Mouse (Mus musculus) left cerebral cortex, postnatal 14 days (tissue): Measurements from ENCODE around the gene Catsper1. TPM values are rescaled to one million over a fixed set of nuclear protein-coding genes. Genes with fewer than 3 reads are reported as not detected.

Experiments used
- DNase-seq, 2 experiments: peaks; one replicate each; pipeline ENCODE4 v3.0.0; 2021 to 2022; ENCODE audit warnings: low spot score in 2 of 2, mixed read lengths in 1 of 2
- intact Hi-C: fragments of 180-260 bp; cut with DNase I; formaldehyde crosslinking; loops from one replicate; pipeline ENCODE4 v1.15.1; 2025
- long read RNA-seq, 2 experiments: library from polyadenylated mRNA; stranded (forward); transcript quantifications; one replicate each; pipeline ENCODE4 v2.0.0; 2021
- total RNA-seq, 2 experiments: library from RNA; stranded (reverse); gene quantifications; 2 replicates each; pipeline ENCODE4 v1.2.3; 2021

The Catsper1 gene
- total RNA-seq, result not detected
- long read RNA-seq, experiment 1, result 0 reads
- long read RNA-seq, experiment 2, result 0 reads

GRCm38 (mm10) chr19:5335441-5335840 is at the start of gene Catsper1:
Catsper1 (plus strand) TSS chr19:5335741.
- intact Hi-C loops, result no loop called here
- no peak for DNase-seq

GRCm38 (mm10) chr19:5294972-5295735 is 40.4 kb upstream of the Catsper1 start, which contains the start of gene Sf3b2:
Sf3b2 (minus strand) TSS chr19:5295455.
- intact Hi-C loops, result no loop called here
- DNase-seq, result peak; percentile 99

DNA sequence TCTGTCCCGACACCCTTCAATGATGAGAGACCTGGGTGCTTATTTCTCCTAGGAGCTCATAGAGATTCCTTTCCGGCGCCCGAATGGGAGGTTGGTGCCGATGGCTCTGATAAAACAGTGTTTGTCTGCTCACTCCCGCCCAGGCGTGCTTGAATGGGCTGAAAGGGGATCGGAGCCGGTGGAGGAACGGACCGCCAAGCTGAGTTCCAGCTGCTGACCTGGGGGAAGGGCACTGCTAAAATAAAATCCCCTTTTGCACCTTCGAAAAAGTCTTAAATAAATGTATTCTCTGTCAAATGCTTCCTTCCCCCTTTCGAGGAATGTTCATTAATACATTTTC is 39.8 kb upstream of the Catsper1 start:
- no peak for DNase-seq
- intact Hi-C loops, result no loop called here

DNA sequence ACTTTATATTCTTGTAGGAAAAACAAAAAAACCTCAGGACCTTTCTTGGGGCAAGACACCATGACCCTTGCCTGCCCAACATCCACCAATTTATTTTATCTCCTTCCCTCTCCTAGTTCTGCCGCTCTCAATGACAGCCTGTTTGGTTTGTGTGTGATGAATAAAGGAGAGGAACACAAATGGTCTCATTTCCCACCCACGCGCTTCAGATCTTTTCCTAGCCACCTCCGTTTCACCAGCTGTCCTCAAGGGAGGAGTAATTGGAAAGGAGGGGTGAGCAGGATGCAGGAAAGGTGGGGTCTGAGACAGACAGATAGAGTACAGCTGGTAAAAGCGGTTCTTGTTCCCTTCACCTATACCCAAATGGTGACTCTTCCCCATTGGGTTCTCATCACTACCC is 38.9 kb upstream of the Catsper1 start:
- peak; percentile 68 to 81 for DNase-seq
- intact Hi-C loops, result no loop called here

DNA sequence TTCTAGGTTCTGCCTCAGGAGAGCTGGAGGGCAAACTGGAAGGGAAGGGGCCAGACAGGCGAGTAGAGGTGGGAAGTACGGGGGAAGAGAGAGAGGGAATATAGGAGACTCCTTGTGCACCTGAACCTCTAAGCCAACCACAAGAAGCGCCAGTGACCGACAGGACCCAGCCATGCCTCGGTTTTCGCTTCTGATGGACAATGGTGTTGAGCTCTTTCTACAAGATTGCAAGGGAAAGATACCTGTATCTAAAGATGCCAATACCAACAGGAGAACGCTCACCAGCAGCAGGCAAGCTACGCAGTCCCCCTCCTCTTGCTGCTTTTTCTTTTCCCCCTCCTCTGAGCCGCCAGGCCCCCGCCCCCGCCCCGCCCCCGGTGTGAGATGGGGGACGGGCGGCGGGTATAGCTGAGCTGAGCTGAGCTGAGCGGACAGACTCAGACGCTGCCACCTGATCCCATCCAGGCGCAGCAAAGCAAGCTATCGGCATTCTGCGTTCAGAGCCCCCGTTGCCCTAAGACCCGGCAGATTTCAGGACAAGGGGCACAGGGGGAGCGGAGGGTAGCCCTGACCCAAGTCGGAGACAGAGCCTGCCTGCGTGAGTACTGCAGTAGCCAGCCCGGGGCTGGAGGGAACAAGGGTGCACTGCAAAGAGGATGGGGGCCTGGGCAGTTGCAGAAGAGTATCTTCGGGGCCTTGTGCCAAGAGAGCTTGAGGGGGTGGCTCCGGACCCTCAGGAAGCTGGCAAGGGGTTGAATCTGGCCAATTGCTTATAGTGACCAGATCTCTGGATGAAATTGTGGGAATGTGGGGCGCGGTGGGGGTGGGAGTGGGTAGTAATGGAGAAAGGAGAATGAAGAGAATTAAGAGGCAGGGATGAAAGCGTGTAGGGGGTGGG is 37.4 kb upstream of the Catsper1 start, which contains the start of gene Gal3st3:
Gene Gal3st3 (plus strand): TSS at position 429 of the 898 bp plus-strand sequence.
- intact Hi-C loops, result no loop called here
- DNase-seq, result peak; percentile 45 to 60

- intact Hi-C loops, result no loop called here
- no peak for DNase-seq
These were observed 35.0 kb upstream of the Catsper1 start for GRCm38 (mm10) chr19:5300588-5300987.

DNA sequence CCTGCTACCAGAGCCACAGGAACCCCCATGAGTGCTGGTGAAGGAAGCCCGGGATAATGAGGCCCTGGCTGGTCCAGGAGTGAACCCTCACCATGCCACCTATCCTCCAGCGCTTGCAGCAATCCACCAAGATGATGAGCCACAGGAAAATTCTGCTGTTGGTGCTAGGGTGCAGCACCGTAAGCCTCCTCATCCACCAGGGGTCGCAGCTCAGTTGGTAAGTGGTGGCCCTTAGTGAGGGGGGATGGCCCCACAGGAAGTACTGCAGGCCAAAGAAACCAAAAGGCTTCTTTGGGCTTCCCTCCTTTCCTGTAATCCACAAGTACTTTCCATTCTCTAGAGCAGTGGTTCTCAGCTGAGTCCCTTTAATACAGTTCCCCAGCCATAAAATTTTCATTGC is 33.1 kb upstream of the Catsper1 start:
- DNase-seq, result peak; percentile 39 to 56
- intact Hi-C loops, result no loop called here

- intact Hi-C loops, result loop anchor here (5.0 kb wide), 1 partner anchor 41 kb away; the partner anchor contains the start of gene Cst6
- DNase-seq, result no peak
These were observed 29.3 kb upstream of the Catsper1 start for GRCm38 (mm10) chr19:5306279-5306678.

DNA sequence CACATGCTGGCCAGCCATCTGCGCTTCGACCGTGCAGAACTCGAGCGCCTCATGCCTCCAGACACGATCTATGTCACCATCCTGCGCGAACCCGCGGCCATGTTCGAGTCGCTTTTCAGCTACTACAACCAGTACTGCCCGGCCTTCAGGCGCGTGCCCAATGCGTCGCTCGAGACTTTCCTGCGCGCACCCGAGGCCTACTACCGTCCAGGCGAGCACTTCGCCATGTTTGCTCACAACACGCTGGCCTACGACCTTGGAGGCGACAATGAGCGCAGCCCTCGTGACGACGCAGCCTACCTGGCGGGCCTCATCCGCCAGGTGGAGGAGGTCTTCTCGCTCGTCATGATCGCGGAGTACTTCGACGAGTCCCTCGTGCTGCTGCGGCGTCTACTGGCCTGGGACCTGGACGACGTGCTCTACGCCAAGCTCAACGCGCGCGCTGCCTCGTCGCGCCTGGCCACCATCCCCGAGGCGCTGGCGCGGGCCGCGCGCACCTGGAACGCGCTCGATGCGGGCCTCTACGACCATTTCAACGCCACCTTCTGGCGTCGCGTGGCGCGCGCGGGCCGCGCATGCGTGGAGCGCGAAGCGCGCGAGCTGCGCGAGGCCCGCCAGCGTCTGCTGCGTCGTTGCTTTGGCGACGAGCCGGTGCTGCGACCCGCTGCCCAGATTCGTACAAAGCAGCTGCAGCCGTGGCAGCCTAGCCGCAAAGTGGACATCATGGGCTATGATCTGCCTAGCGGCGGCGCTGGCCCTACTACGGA is 28.4 kb upstream of the Catsper1 start:
- intact Hi-C loops, result loop anchor here (5.0 kb wide), 1 partner anchor 40 kb away; the partner anchor contains the start of gene Cst6
- no peak for DNase-seq

- intact Hi-C loops, result loop anchor here (5.0 kb wide), 1 partner anchor 38 kb away; the partner anchor contains the start of gene Cst6
- DNase-seq, result no peak
These were observed 26.5 kb upstream of the Catsper1 start for GRCm38 (mm10) chr19:5309025-5309424.

GRCm38 (mm10) chr19:5313189-5313588 is 22.4 kb upstream of the Catsper1 start:
- intact Hi-C loops, result no loop called here
- no peak for DNase-seq

- intact Hi-C loops, result no loop called here
- no peak for DNase-seq
These were observed 11.7 kb upstream of the Catsper1 start for GRCm38 (mm10) chr19:5323801-5324200.

GRCm38 (mm10) chr19:5327970-5328369 is 7.6 kb upstream of the Catsper1 start:
- intact Hi-C loops, result no loop called here
- no peak for DNase-seq

DNA sequence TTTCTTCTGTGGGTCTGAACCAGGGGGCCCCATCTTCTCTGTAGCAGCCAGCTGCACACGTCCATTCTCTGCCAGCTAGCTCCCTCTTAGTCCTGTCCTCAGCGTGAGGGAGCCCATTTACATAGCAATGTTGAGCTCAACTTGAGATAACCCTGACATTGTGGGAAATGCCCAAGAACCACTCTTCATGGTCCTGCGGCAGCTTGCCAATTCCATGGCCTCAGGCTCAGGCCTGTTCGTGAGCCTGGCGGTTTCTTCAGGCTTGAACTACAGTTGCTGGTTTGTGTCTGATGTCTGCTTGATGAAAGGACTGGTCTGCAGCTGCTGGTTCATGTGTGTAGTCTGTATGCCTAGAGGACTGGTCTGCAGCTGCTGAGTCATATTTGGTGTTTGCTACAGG is 800 bp upstream of the Catsper1 start:
- intact Hi-C loops, result no loop called here
- DNase-seq, result peak in 1 of 2 experiments; percentile 13

DNA sequence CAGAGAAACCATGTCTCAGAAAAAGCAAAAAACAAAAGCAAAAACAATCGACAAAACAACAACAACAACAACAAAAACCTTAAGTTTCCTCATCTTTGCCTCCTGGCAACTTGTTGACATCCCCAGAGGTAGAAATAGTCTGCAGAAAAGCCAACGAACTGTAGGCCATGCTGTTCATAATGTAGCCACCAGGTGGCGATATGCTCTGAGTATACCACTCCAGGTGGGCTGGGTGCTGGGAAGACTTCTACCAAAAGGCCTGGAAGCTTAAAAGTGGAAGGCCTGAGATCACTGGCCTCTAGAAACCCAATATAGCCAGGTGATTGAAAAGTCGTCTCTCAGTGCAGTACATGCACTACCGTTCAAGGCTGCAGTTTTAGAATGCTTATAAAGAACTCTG is 2.4 kb downstream of the Catsper1 start:
- peak; percentile 79 to 83 for DNase-seq
- intact Hi-C loops, result no loop called here

DNA sequence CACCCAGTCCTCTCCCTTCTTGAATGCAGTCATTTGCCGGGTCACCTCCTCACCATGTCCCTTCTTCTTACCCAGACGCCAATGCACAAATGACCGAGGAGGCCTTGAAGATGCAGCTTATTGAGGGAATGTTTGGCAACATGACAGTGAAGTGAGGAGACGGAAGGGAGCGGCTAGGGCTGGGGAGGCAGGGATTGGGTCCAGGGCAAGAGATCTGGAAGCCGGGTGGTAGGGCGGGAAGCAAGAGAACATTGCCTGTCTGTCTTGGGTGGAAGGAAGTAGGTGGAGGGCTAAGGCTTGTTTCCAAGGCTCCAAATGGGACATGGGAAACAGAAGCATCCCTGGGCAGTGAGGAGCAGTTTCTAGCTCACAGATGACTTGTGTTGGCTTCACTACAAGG is 5.8 kb downstream of the Catsper1 start:
- no peak for DNase-seq
- intact Hi-C loops, result no loop called here

DNA sequence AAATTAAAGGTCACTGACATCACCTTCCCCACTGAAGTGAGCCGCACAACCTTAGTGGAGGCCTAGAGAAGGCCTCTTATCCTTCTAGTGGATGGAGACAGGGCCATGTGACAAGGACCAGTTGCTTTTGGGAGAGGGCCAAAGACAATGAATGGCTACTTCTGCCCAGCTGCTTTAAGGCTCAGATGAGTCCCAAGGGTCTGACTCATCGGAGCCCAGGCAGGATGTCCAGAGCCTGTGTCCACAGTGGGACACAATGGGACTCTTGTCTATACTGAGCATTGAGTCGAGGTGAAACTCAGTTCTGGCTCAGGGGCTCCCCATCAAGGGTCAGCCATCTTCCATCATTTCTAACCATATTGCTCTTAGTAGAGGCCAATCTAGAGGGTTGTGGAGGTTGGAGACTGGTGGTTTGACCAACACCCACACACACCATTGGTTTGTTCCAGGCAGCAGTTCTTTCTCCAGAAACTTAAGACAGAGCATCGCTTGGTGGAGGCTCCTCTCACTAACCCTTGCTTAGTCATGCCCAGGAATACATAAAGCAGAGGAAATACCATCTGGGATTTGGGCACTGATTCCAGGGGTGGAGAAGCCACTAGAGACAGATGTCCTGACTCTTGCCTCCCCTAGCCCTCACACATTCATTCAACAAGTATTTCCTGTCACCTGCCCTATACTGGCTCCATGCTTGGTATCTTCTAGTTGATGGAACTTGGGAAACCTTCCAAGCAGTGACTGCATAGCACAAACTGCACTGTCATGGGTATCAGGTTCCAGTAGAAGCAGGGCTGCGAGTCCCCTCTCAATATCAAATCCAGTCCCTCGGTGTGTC is 10.0 kb downstream of the Catsper1 start:
- no peak for DNase-seq
- intact Hi-C loops, result loop anchor here (5.0 kb wide), 1 partner anchor 38 kb away; no protein-coding TSS in a partner anchor

DNA sequence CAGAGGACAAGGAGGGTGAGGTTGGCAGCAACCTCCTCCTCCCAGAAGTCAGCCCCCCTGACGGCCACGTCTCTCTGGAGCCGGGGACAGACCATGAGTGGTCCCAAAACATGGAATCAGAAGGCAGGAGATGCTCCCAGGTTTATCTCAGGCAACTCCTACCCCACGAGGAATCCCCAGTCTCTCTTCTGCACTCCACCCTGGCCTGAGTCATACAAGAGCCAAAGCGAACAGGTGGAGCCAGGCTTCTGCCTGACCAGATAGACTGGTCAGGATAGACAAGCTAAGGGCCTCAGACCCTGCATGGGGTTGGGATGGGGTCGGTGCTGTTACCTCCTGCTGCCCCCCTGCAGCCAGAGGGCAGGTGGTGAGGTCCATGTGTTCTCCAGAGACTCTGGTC is 12.5 kb downstream of the Catsper1 start:
- no peak for DNase-seq
- intact Hi-C loops, result loop anchor here (5.0 kb wide), 1 partner anchor 41 kb away; no protein-coding TSS in a partner anchor
